Mouse (Mus musculus) heart, postnatal 0 days (tissue): ENCODE results near the gene Mafb.

Experiments used
- CTCF ChIP-seq: IDR thresholded peaks from 2 replicates; pipeline ENCODE4 v1.5.1; 2016; ENCODE audit warnings: antibody characterized with exemption, control low read depth, low read depth
- EP300 ChIP-seq: IDR thresholded peaks from 2 replicates; pipeline ENCODE4 v1.6.1; 2016; ENCODE audit warnings: antibody characterized with exemption, low read depth

DNA sequence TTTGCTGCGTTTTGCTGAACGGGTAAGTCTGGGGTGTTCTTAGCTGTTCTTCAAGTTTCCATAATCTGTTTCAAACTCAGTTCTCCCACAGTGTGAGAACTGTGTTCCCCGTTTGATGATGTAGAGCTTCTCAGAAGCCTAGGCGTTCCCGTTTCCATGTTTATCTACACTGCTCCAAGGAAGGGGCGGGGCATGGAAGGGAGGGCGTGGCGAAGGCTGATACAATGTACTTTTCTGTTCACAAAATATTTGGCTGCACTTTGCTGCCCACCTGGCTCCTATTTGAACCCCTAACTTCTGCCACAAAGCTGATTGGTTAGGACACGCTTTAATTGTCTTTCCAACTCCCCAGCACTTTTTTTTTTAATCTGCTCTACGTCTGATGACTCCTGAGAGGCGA lies 47.9 kb upstream of the Mafb start:
- TF ChIP-seq CTCF (no peak), EP300 (no peak)
